Mouse (Mus musculus): ENCODE results near the gene Tap1.
"Not testable (repeated sequence)": the region's sequence is repeated elsewhere in the genome, so short reads cannot be mapped to it uniquely, and the experiment has no call there.

The Tap1 gene

GRCm38 (mm10) chr17:34225911-34226310 is 38.6 kb downstream of the Tap1 start:
- DNase-seq (ENCODE audit: extremely low read depth, insufficient read length, low spot score): not testable (repeated sequence)

- DNase-seq (ENCODE audit: extremely low read depth, insufficient read length, low spot score): not testable (repeated sequence)
Measured at GRCm38 (mm10) chr17:34230971-34231370, 43.6 kb downstream of the Tap1 start.

GRCm38 (mm10) chr17:34232021-34232420 is 44.7 kb downstream of the Tap1 start:
- DNase-seq (ENCODE audit: extremely low read depth, insufficient read length, low spot score): not testable (repeated sequence)

GRCm38 (mm10) chr17:34234926-34235325 is 47.6 kb downstream of the Tap1 start:
- DNase-seq (ENCODE audit: extremely low read depth, insufficient read length, low spot score): peak; percentile 53

- DNase-seq (ENCODE audit: extremely low read depth, insufficient read length, low spot score): no peak
Measured at GRCm38 (mm10) chr17:34236691-34237090, 49.3 kb downstream of the Tap1 start.

GRCm38 (mm10) chr17:34237741-34238140 is 50.4 kb downstream of the Tap1 start:
- DNase-seq (ENCODE audit: extremely low read depth, insufficient read length, low spot score): no peak

- no peak for DNase-seq (ENCODE audit: extremely low read depth, insufficient read length, low spot score)
Measured at GRCm38 (mm10) chr17:34238706-34239105, 51.4 kb downstream of the Tap1 start, which contains the start of gene H2-Ob. H2-Ob (plus strand) TSS chr17:34238903.

GRCm38 (mm10) chr17:34239601-34240041 is 52.3 kb downstream of the Tap1 start:
- DNase-seq (ENCODE audit: extremely low read depth, insufficient read length, low spot score): no peak

GRCm38 (mm10) chr17:34240366-34240765 is 53.0 kb downstream of the Tap1 start:
- no peak for DNase-seq (ENCODE audit: extremely low read depth, insufficient read length, low spot score)

GRCm38 (mm10) chr17:34240916-34241315 is 53.6 kb downstream of the Tap1 start:
- DNase-seq (ENCODE audit: extremely low read depth, insufficient read length, low spot score): no peak

GRCm38 (mm10) chr17:34244656-34245055 is 57.3 kb downstream of the Tap1 start:
- DNase-seq (ENCODE audit: extremely low read depth, insufficient read length, low spot score): no peak
